Mouse (Mus musculus) brain, adult 2 months (tissue): ENCODE data around the gene Mdn1.

Source experiments
- DNase-seq: peaks from one replicate; pipeline ENCODE4 v3.0.0; 2011; ENCODE audit warnings: low read depth, low spot score

Gene Mdn1

GRCm38 (mm10) chr4:32787110-32787509 is 130.2 kb downstream of the Mdn1 start:
- no peak for DNase-seq

- no peak for DNase-seq
Measured at GRCm38 (mm10) chr4:32789020-32789419, 132.1 kb downstream of the Mdn1 start.

DNA sequence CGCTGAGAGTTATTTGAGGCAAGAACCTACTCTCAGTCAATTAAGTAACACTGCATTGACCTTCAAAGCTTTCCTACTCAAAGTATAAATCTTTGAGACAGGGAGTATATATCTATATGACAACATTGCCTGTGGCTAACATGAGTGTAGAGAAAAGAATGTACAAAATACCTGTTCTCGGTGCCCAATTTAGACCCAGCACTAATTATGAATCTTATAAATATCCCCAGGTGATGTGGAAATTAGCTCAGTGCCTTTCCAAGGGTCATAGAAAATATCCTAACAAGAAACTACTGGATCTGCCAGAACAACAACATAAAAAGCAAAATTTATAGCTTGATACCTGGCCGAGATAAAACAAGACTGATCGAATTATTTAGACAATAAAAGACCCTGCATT is 142.1 kb downstream of the Mdn1 start:
- DNase-seq: no peak

- peak; percentile 94 for DNase-seq
Measured at GRCm38 (mm10) chr4:32799966-32800576, 143.2 kb downstream of the Mdn1 start, which contains the start of gene Lyrm2. Gene Lyrm2, plus strand, starts transcription at chr4:32800253.

DNA sequence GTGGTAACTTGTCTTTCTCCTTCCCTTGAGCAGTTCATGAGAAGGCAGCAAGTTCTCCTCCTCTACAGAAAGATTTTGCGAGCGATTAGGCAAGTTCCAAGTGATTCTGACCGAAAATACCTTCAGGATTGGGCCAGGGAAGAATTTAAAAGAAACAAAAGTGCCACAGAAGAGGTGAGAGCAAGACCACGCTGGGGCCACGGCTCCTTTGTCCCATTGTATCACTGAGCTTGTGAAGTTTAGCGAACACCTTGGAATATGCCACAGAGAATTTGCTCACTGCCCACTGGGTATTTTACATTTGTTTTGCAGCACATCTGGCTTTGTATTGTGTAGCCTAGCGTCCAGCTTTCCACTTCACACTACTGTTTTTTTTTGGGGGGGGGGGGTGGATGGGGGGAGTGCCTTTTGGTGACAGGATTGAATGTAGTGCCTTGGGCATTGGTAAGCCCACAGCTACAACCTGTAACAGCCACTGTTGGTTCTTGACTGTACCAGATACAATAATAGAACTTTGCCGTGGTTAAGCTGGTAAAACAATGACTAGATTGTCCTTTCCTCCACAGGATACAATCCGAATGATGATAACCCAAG is 143.8 kb downstream of the Mdn1 start:
- DNase-seq: peak; percentile 8

DNA sequence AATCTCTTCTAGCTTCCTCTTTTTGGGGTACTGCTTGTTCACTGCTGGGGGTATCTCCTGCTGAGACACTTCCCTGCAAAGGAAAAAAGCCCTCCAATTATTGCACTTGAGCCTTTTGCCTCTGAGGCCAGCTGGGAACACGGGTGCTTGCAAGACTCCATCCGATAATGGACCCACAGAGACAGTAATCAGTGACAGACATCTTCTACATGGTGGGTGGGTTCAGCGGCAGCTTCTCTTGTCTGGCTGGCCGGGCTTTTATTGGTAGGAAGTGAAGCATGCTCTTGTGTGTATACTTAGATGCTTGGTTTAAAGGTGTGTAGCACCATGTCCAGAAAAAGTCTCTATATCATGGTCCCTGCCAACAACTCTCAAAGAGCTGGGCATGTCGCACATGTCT is 160.6 kb downstream of the Mdn1 start:
- DNase-seq: no peak

- no peak for DNase-seq
Measured at GRCm38 (mm10) chr4:32820676-32821075, 163.8 kb downstream of the Mdn1 start.

DNA sequence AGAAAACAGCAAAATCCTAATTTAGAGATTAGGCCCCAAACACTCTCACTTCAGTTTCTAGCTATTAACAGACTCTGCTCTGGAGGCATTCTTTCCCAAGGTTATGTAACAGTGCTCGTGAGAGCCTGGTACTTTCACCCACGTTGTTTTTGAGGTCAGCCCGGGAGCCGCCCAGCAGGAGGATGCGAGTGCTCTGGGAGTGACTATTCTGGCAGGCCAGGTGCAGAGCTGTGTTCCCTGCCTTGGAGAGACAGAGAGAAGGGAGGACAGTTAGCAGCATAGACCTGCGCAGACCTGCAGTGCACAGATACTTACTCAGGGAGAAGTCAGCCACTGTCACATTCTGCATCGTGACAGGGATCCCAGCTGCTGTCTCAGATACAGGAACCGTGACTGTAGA is 167.3 kb downstream of the Mdn1 start:
- peak; percentile 66 for DNase-seq
